Mouse (Mus musculus): ENCODE measurements around the gene Bco1. TPM values are rescaled to one million over a fixed set of nuclear protein-coding genes. Genes with fewer than 3 reads are reported as not detected.

The Bco1 gene
- polyA plus RNA-seq, 1 experiment = 0.07 TPM

DNA sequence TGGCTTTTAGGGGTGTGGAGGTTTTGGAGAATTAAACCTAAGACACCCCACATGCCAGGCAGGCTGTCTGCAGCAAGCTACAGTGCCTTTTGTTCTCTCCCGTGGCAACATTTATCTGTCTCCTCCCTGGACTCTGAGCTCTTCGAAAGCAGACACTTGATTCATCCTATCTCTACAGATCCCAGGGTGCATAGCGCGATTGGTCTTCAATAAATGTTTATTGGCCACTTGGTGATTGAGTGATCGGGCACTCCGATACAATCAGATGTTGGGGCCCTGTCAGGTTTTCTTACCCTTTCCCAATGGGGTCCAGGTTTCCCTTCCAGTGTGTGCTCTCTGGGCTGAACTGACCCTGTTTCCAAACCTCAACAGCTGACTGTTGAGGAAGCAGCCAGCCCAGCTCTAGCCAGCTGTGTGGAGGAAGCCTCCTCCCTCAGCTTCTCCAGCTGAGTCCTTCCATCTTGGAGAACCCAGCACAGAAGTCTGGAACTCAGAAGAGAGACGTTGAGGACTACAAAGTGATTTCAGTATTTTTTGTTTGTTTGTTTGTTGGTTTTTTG is 17.2 kb upstream of the Bco1 start:
- no peaks in the 10 kb centered on the region for H3K27me3 ChIP-seq (ENCODE audit: control insufficient read depth, insufficient read depth, low read length)
- no peaks in the 10 kb centered on the region for H3K4me1 ChIP-seq (ENCODE audit: control insufficient read depth, insufficient read depth, low read length)
- no peak overlapping the region for H3K4me3 ChIP-seq (replicated peaks; ENCODE audit: insufficient read depth, low read depth, low read length)
- 80% methylated on average over 7 of the region's 7 CpGs for WGBS
- DNase-seq = no peak
- TF ChIP-seq CTCF (IDR thresholded peaks at IDR 0.05; ENCODE audit: borderline replicate concordance, insufficient read depth, low read depth, low read length) (no peak), POLR2A (IDR thresholded peaks at IDR 0.05; ENCODE audit: borderline replicate concordance, insufficient read depth, low read length) (no peak)
- H3K27ac ChIP-seq (ENCODE audit: insufficient read depth, low read length) = no peak overlapping the region

GRCm38 (mm10) chr8:117079652-117080051 is 16.0 kb upstream of the Bco1 start:
- H3K4me3 ChIP-seq (replicated peaks; ENCODE audit: insufficient read depth, low read depth, low read length) = no peak overlapping the region
- TF ChIP-seq POLR2A (IDR thresholded peaks at IDR 0.05; ENCODE audit: borderline replicate concordance, insufficient read depth, low read length) (no peak), CTCF (IDR thresholded peaks at IDR 0.05; ENCODE audit: borderline replicate concordance, insufficient read depth, low read depth, low read length) (no peak)
- WGBS = 88% methylated on average over 14 of the region's 14 CpGs

DNA sequence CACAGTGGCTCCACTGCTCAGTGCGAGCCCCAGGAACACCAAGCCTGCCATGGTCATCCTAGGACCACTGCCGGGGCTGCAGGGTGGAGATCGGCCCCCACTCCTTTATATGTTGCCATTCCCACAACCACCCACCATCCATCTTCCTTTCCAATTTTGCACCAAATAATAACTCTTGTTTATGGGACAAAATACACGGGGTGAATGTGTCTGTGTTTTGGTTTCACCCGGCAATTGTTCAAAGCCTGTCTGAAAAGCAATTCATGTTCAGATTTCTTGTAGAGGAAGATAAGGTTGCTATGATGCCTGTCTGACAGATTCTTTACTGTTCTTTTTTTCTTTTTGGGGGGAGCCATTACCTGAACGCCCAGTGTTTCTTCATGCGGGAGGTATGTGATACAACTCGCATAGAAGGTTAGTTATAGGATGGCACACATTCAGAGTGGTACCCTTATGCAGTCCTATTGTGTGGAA is 13.2 kb upstream of the Bco1 start, which contains the start of gene Pkd1l2:
Gene Pkd1l2 (minus strand): TSS at position 51 of the 474 bp plus-strand sequence.
- no peak for TF ChIP-seq CTCF (IDR thresholded peaks at IDR 0.05; ENCODE audit: borderline replicate concordance, insufficient read depth, low read depth, low read length)
- TF ChIP-seq POLR2A (IDR thresholded peaks at IDR 0.05; ENCODE audit: borderline replicate concordance, insufficient read depth, low read length) = no peak
- H3K27me3 ChIP-seq (ENCODE audit: control insufficient read depth, insufficient read depth, low read length) = no peaks in the 10 kb centered on the region
- no peaks in the 10 kb centered on the region for H3K4me1 ChIP-seq (ENCODE audit: control insufficient read depth, insufficient read depth, low read length)

More at GRCm38 (mm10) chr8:117079652-117080051, 16.0 kb upstream of the Bco1 start:
- Histone ChIP-seq H3K27me3 (ENCODE audit: control insufficient read depth, insufficient read depth, low read length) (no peaks in the 10 kb centered on the region), H3K27ac (ENCODE audit: insufficient read depth, low read length) (no peak overlapping the region), H3K4me1 (ENCODE audit: control insufficient read depth, insufficient read depth, low read length) (no peaks in the 10 kb centered on the region)
- no peak for DNase-seq

DNA sequence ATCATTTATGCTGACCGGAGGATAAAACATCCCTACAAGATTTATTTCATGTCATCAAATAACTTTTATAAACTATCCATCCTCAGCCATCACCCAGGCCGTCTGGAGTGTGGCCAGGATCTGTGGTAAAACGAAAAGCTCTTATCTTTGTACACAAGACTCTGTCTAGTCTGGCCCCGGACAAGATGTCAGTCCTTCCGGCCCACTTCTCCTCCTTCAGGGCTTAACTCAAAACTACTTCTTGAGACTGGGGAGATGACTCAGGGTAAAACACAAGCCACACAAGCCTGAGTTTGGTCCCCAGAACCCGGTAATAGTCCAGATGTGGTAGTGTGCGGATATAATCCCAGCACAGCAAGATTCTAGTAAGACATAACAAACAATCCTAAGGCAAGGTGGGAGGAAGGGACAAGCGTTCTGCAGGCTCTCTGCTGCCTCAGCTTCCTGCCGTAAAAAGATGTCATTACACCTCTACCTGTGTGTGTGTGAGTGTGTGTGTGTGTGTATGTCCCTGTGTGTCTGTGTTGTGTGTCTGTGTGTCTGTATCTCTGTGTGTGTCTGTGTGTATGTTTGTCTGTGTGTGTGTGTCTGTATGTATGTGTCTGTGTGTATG is 12.6 kb upstream of the Bco1 start:
- H3K27ac ChIP-seq (ENCODE audit: insufficient read depth, low read length) = no peak overlapping the region

More for the DNA sequence above, 13.2 kb upstream of the Bco1 start, which contains the start of gene Pkd1l2:
- Histone ChIP-seq H3K4me3 (replicated peaks; ENCODE audit: insufficient read depth, low read depth, low read length) (no peak within 1 kb of the TSS), H3K27ac (ENCODE audit: insufficient read depth, low read length) (no peak within 1 kb of the TSS)
- no peak for DNase-seq
- 87% methylated on average over 8 of the region's 8 CpGs for WGBS

DNA sequence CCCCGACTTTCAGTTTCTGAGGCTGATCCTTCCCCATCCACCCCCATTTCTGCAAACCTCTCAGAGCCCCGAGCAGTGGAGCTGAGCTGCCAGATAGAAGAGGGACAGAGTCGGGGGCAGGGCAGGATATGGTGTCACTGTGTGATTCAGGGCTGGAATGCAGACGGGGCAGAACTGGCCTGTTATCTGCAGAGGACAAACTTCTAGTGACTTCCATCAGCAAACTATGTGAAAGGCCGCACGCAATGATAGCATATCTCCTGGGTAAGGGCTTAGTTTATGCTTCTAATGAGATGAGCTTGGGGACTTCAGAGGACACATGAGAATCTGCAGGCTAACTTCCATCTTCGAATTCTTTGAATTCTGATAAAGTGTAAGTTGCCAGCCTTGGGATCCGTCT is 10.1 kb upstream of the Bco1 start:
- Histone ChIP-seq H3K4me1 (ENCODE audit: control insufficient read depth, insufficient read depth, low read length) (no peaks in the 10 kb centered on the region), H3K4me3 (replicated peaks; ENCODE audit: insufficient read depth, low read depth, low read length) (no peak overlapping the region), H3K27me3 (ENCODE audit: control insufficient read depth, insufficient read depth, low read length) (no peaks in the 10 kb centered on the region), H3K27ac (ENCODE audit: insufficient read depth, low read length) (no peak overlapping the region)
- 76% methylated on average over 8 of the region's 8 CpGs for WGBS
- TF ChIP-seq CTCF (IDR thresholded peaks at IDR 0.05; ENCODE audit: borderline replicate concordance, insufficient read depth, low read depth, low read length) = no peak
- no peak for TF ChIP-seq POLR2A (IDR thresholded peaks at IDR 0.05; ENCODE audit: borderline replicate concordance, insufficient read depth, low read length)
- no peak for DNase-seq

More for the DNA sequence above, 12.6 kb upstream of the Bco1 start:
- Histone ChIP-seq H3K27me3 (ENCODE audit: control insufficient read depth, insufficient read depth, low read length) (no peaks in the 10 kb centered on the region), H3K4me3 (replicated peaks; ENCODE audit: insufficient read depth, low read depth, low read length) (no peak overlapping the region), H3K4me1 (ENCODE audit: control insufficient read depth, insufficient read depth, low read length) (no peaks in the 10 kb centered on the region)
- TF ChIP-seq POLR2A (IDR thresholded peaks at IDR 0.05; ENCODE audit: borderline replicate concordance, insufficient read depth, low read length) (no peak), CTCF (IDR thresholded peaks at IDR 0.05; ENCODE audit: borderline replicate concordance, insufficient read depth, low read depth, low read length) (no peak)
- 75% methylated on average over 9 of the region's 9 CpGs for WGBS
- no peak for DNase-seq

- Histone ChIP-seq H3K27ac (ENCODE audit: insufficient read depth, low read length) (no peak overlapping the region), H3K4me3 (replicated peaks; ENCODE audit: insufficient read depth, low read depth, low read length) (no peak overlapping the region), H3K4me1 (ENCODE audit: control insufficient read depth, insufficient read depth, low read length) (no peaks in the 10 kb centered on the region), H3K27me3 (ENCODE audit: control insufficient read depth, insufficient read depth, low read length) (no peaks in the 10 kb centered on the region)
- DNase-seq = no peak
- TF ChIP-seq CTCF (IDR thresholded peaks at IDR 0.05; ENCODE audit: borderline replicate concordance, insufficient read depth, low read depth, low read length) (no peak), POLR2A (IDR thresholded peaks at IDR 0.05; ENCODE audit: borderline replicate concordance, insufficient read depth, low read length) (no peak)
These were observed 8.6 kb upstream of the Bco1 start for GRCm38 (mm10) chr8:117087036-117087435.

- WGBS = 95% methylated on average over 4 of the region's 4 CpGs
- Histone ChIP-seq H3K4me1 (ENCODE audit: control insufficient read depth, insufficient read depth, low read length) (no peaks in the 10 kb centered on the region), H3K27ac (ENCODE audit: insufficient read depth, low read length) (no peak overlapping the region), H3K27me3 (ENCODE audit: control insufficient read depth, insufficient read depth, low read length) (no peaks in the 10 kb centered on the region), H3K4me3 (replicated peaks; ENCODE audit: insufficient read depth, low read depth, low read length) (no peak overlapping the region)
- no peak for TF ChIP-seq POLR2A (IDR thresholded peaks at IDR 0.05; ENCODE audit: borderline replicate concordance, insufficient read depth, low read length)
- TF ChIP-seq CTCF (IDR thresholded peaks at IDR 0.05; ENCODE audit: borderline replicate concordance, insufficient read depth, low read depth, low read length) = no peak
- DNase-seq = no peak
These were observed 5.9 kb upstream of the Bco1 start for GRCm38 (mm10) chr8:117089802-117090201.

GRCm38 (mm10) chr8:117094053-117094452 is 1.6 kb upstream of the Bco1 start:
- Histone ChIP-seq H3K27ac (ENCODE audit: insufficient read depth, low read length) (no peak overlapping the region), H3K27me3 (ENCODE audit: control insufficient read depth, insufficient read depth, low read length) (no peaks in the 10 kb centered on the region), H3K4me1 (ENCODE audit: control insufficient read depth, insufficient read depth, low read length) (no peaks in the 10 kb centered on the region; the same call in 1 of the 2 replicates), H3K4me3 (replicated peaks; ENCODE audit: insufficient read depth, low read depth, low read length) (no peak overlapping the region)
- no peak for DNase-seq
- 45% methylated on average over 5 of the region's 5 CpGs for whole genome bisulfite sequencing
- no peak for TF ChIP-seq POLR2A (IDR thresholded peaks at IDR 0.05; ENCODE audit: borderline replicate concordance, insufficient read depth, low read length)
- no peak for TF ChIP-seq CTCF (IDR thresholded peaks at IDR 0.05; ENCODE audit: borderline replicate concordance, insufficient read depth, low read depth, low read length)
